Mouse (Mus musculus) embryonic facial prominence, embryonic 12.5 days (tissue): ENCODE measurements around the gene Dct. TPM values are rescaled to one million over a fixed set of nuclear protein-coding genes. Genes with fewer than 3 reads are reported as not detected.

Source experiments
- ATAC-seq: fragments of 200-750 bp; cut with Nextera tagmentation; 2 replicates; pipeline ENCODE4 v1.8.0; 2017; ENCODE audit not compliant: insufficient number of reproducible peaks, insufficient read depth, low FRiP score, low TSS enrichment
- H3K27ac ChIP-seq: fragments of 300-500 bp; sonication (generic); 2 replicates; pipeline ENCODE4 v1.5.1; 2016; ENCODE audit warnings: mild to moderate bottlenecking
- H3K27me3 ChIP-seq: fragments of 300-500 bp; sonication (generic); 2 replicates; pipeline ENCODE4 v1.6.1; 2016; ENCODE audit warnings: mild to moderate bottlenecking, moderate library complexity
- H3K36me3 ChIP-seq: fragments of 300-500 bp; sonication (generic); 2 replicates; pipeline ENCODE4 v1.6.1; 2016; ENCODE audit warnings: mild to moderate bottlenecking
- H3K4me1 ChIP-seq: fragments of 300-500 bp; sonication (generic); 2 replicates; pipeline ENCODE4 v1.6.1; 2016
- H3K4me2 ChIP-seq: fragments of 300-500 bp; sonication (generic); replicated peaks from 2 replicates; pipeline ENCODE4 v1.6.1; 2016; ENCODE audit warnings: mild to moderate bottlenecking, moderate library complexity
- H3K4me3 ChIP-seq: fragments of 300-500 bp; sonication (generic); 2 replicates; pipeline ENCODE4 v1.5.1; 2016; ENCODE audit warnings: mild to moderate bottlenecking
- H3K9ac ChIP-seq: fragments of 300-500 bp; sonication (generic); 2 replicates; pipeline ENCODE4 v1.6.1; 2016; ENCODE audit warnings: mild to moderate bottlenecking, moderate library complexity
- H3K9me3 ChIP-seq: fragments of 300-500 bp; sonication (generic); 2 replicates; pipeline ENCODE4 v1.6.1; 2016; ENCODE audit warnings: mild to moderate bottlenecking, moderate library complexity
- WGBS: fragments of 180-500 bp; shearing (Covaris S2); methylation state at CpG from one replicate; pipeline ENCODE4 v1.1.7; 2016; 5-methylcytosine and 5-hydroxymethylcytosine counted together
- polyA plus RNA-seq: library from polyadenylated mRNA; unstranded; fragments of >200 nt; fragmentation: Nextera tagmentation; extraction: Ambion mirVana; gene quantifications from 2 replicates; pipeline ENCODE4 v1.2.1, GENCODE M21; 2016

The Dct gene
- polyA plus RNA-seq, 1 experiment from 2014 or later, result 13.6 TPM

GRCm38 (mm10) chr14:118069439-118070079, 17.5 kb upstream of the Dct start:
- no peak overlapping the region for H3K9ac ChIP-seq
- no peaks in the 10 kb centered on the region for H3K4me1 ChIP-seq
- no peaks in the 10 kb centered on the region for H3K9me3 ChIP-seq
- no peak for ATAC-seq
- no peak overlapping the region for H3K27ac ChIP-seq
- no peak overlapping the region for H3K4me3 ChIP-seq
- H3K36me3 ChIP-seq, result no peaks in the 10 kb centered on the region
- no peak overlapping the region for H3K4me2 ChIP-seq
- WGBS, result 87% methylated on average over 12 of the region's 12 CpGs
- H3K27me3 ChIP-seq, result no peaks in the 10 kb centered on the region

GRCm38 (mm10) chr14:118061766-118062432, 9.9 kb upstream of the Dct start:
- H3K36me3 ChIP-seq, result no peaks in the 10 kb centered on the region
- WGBS, result 83% methylated on average over 7 of the region's 7 CpGs

GRCm38 (mm10) chr14:118058581-118058886, 6.5 kb upstream of the Dct start:
- no peak overlapping the region for H3K4me2 ChIP-seq
- no peak for ATAC-seq
- no peaks in the 10 kb centered on the region for H3K9me3 ChIP-seq
- H3K9ac ChIP-seq, result no peak overlapping the region
- no peaks in the 10 kb centered on the region for H3K4me1 ChIP-seq
- H3K27me3 ChIP-seq, result no peaks in the 10 kb centered on the region; the same call in 1 of the 2 replicates
- no peak overlapping the region for H3K4me3 ChIP-seq
- H3K27ac ChIP-seq, result no peak overlapping the region
- WGBS, result 77% methylated on average over 4 of the region's 4 CpGs
- no peaks in the 10 kb centered on the region for H3K36me3 ChIP-seq

More at GRCm38 (mm10) chr14:118061766-118062432, 9.9 kb upstream of the Dct start:
- no peak for ATAC-seq
- Histone ChIP-seq H3K4me2 (no peak overlapping the region), H3K9ac (no peak overlapping the region), H3K27ac (no peak overlapping the region), H3K27me3 (no peaks in the 10 kb centered on the region), H3K4me3 (no peak overlapping the region), H3K9me3 (no peaks in the 10 kb centered on the region), H3K4me1 (no peaks in the 10 kb centered on the region)

GRCm38 (mm10) chr14:118057696-118058580, 5.9 kb upstream of the Dct start:
- no peak overlapping the region for H3K4me3 ChIP-seq
- no peaks in the 10 kb centered on the region for H3K9me3 ChIP-seq
- H3K36me3 ChIP-seq, result no peaks in the 10 kb centered on the region
- no peak overlapping the region for H3K27ac ChIP-seq
- WGBS, result 86% methylated on average over 25 of the region's 25 CpGs
- no peaks in the 10 kb centered on the region for H3K4me1 ChIP-seq
- no peaks in the 10 kb centered on the region; the same call in 1 of the 2 replicates for H3K27me3 ChIP-seq
- H3K4me2 ChIP-seq, result no peak overlapping the region
- H3K9ac ChIP-seq, result no peak overlapping the region
- ATAC-seq, result no peak

- H3K4me3 ChIP-seq, result no peak overlapping the region
- no peaks in the 10 kb centered on the region for H3K9me3 ChIP-seq
- ATAC-seq, result no peak
- 72% methylated on average over 11 of the region's 11 CpGs for WGBS
- H3K27me3 ChIP-seq, result no peaks in the 10 kb centered on the region; the same call in 1 of the 2 replicates
- H3K4me1 ChIP-seq, result peaks cover 5% of the 10 kb centered on the region; the same call in 1 of the 2 replicates
- H3K27ac ChIP-seq, result no peak overlapping the region
- no peaks in the 10 kb centered on the region for H3K36me3 ChIP-seq
- H3K4me2 ChIP-seq, result no peak overlapping the region
- H3K9ac ChIP-seq, result no peak overlapping the region
These were observed 726 bp upstream of the Dct start for GRCm38 (mm10) chr14:118052770-118053169.

GRCm38 (mm10) chr14:118051396-118051795, 648 bp downstream of the Dct start:
- Histone ChIP-seq H3K36me3 (no peaks in the 10 kb centered on the region), H3K4me2 (no peak overlapping the region), H3K4me3 (no peak overlapping the region), H3K27ac (no peak overlapping the region), H3K9me3 (no peaks in the 10 kb centered on the region), H3K27me3 (no peaks in the 10 kb centered on the region; the same call in 1 of the 2 replicates), H3K9ac (no peak overlapping the region), H3K4me1 (peaks cover 5% of the 10 kb centered on the region; the same call in 1 of the 2 replicates)
- WGBS, result 73% methylated on average over 11 of the region's 11 CpGs
- no peak for ATAC-seq

- H3K9ac ChIP-seq, result no peak overlapping the region
- H3K4me3 ChIP-seq, result no peak overlapping the region
- H3K36me3 ChIP-seq, result no peaks in the 10 kb centered on the region
- H3K27me3 ChIP-seq, result no peaks in the 10 kb centered on the region; the same call in 1 of the 2 replicates
- ATAC-seq, result no peak; the same call in 1 of the 2 replicates
- H3K27ac ChIP-seq, result no peak overlapping the region
- H3K9me3 ChIP-seq, result no peaks in the 10 kb centered on the region
- WGBS, result 84% methylated on average over 12 of the region's 12 CpGs
- no peak overlapping the region for H3K4me2 ChIP-seq
- peaks cover 5% of the 10 kb centered on the region; the same call in 1 of the 2 replicates for H3K4me1 ChIP-seq
These were observed 1.1 kb downstream of the Dct start for GRCm38 (mm10) chr14:118050990-118051389.

GRCm38 (mm10) chr14:118050431-118050830, 1.6 kb downstream of the Dct start:
- H3K4me3 ChIP-seq, result no peak overlapping the region
- no peak for ATAC-seq
- 81% methylated on average over 10 of the region's 10 CpGs for WGBS

GRCm38 (mm10) chr14:118049648-118050238, 2.3 kb downstream of the Dct start:
- Histone ChIP-seq H3K4me2 (no peak overlapping the region), H3K9me3 (no peaks in the 10 kb centered on the region), H3K36me3 (no peaks in the 10 kb centered on the region), H3K9ac (no peak overlapping the region), H3K27me3 (no peaks in the 10 kb centered on the region; the same call in 1 of the 2 replicates), H3K4me1 (peaks cover 5% of the 10 kb centered on the region; the same call in 1 of the 2 replicates), H3K27ac (no peak overlapping the region), H3K4me3 (no peak overlapping the region)
- 84% methylated on average over 12 of the region's 12 CpGs for WGBS
- ATAC-seq, result no peak

More at GRCm38 (mm10) chr14:118050431-118050830, 1.6 kb downstream of the Dct start:
- Histone ChIP-seq H3K4me2 (no peak overlapping the region), H3K36me3 (no peaks in the 10 kb centered on the region), H3K27ac (no peak overlapping the region), H3K4me1 (peaks cover 5% of the 10 kb centered on the region; the same call in 1 of the 2 replicates), H3K27me3 (no peaks in the 10 kb centered on the region; the same call in 1 of the 2 replicates), H3K9me3 (no peaks in the 10 kb centered on the region), H3K9ac (no peak overlapping the region)

- Histone ChIP-seq H3K4me2 (no peak overlapping the region), H3K27ac (no peak overlapping the region), H3K27me3 (no peaks in the 10 kb centered on the region), H3K4me3 (no peak overlapping the region), H3K36me3 (no peaks in the 10 kb centered on the region), H3K9me3 (no peaks in the 10 kb centered on the region), H3K9ac (no peak overlapping the region), H3K4me1 (no peaks in the 10 kb centered on the region)
- 80% methylated on average over 17 of the region's 17 CpGs for WGBS
- ATAC-seq, result no peak
These were observed 9.1 kb downstream of the Dct start for GRCm38 (mm10) chr14:118042963-118043362.

- ATAC-seq, result no peak
- no peak overlapping the region for H3K4me3 ChIP-seq
- H3K9me3 ChIP-seq, result no peaks in the 10 kb centered on the region
- WGBS, result 62% methylated on average over 18 of the region's 18 CpGs
- no peaks in the 10 kb centered on the region for H3K4me1 ChIP-seq
- no peaks in the 10 kb centered on the region for H3K36me3 ChIP-seq
- no peak overlapping the region for H3K4me2 ChIP-seq
- no peak overlapping the region for H3K27ac ChIP-seq
- H3K27me3 ChIP-seq, result no peaks in the 10 kb centered on the region
- H3K9ac ChIP-seq, result no peak overlapping the region
These were observed 9.8 kb downstream of the Dct start for GRCm38 (mm10) chr14:118042066-118042762.
